Mouse (Mus musculus) liver, postnatal 0 days (tissue): ENCODE measurements at regions not wholly inside any gene's neighbourhood (a gene's known extent, or its start where the extent isn't known, plus 50 kb on each side); places are given as distances from the start of the nearest gene placed in this dataset.

Experiments used
- ATAC-seq: fragments of 200-750 bp; cut with Nextera tagmentation; 2 replicates; pipeline ENCODE4 v1.8.0; 2017; ENCODE audit warnings: mild to moderate bottlenecking, moderate library complexity
- DNase-seq: peaks from one replicate; pipeline ENCODE4 v3.0.0-alpha.2; 2016
- H3K27ac ChIP-seq: fragments of 300-500 bp; sonication (generic); 2 replicates; pipeline ENCODE4 v1.5.1; 2014; ENCODE audit warnings: antibody characterized with exemption, moderate library complexity, mild to moderate bottlenecking, low read depth
- H3K27me3 ChIP-seq: fragments of 300-500 bp; sonication (generic); 2 replicates; pipeline ENCODE4 v1.6.1; 2014; ENCODE audit warnings: low read length, control low read depth, mixed read lengths; ENCODE audit not compliant: insufficient read depth
- H3K36me3 ChIP-seq: fragments of 300-500 bp; sonication (generic); replicated peaks from 2 replicates; pipeline ENCODE4 v1.6.1; 2014; ENCODE audit warnings: mild to moderate bottlenecking, control low read depth, low read length, moderate library complexity, mixed read lengths; ENCODE audit not compliant: insufficient read depth
- H3K4me1 ChIP-seq: fragments of 300-500 bp; sonication (generic); 2 replicates; pipeline ENCODE4 v1.6.1; 2014; ENCODE audit warnings: antibody characterized with exemption, mild to moderate bottlenecking, control low read depth; ENCODE audit not compliant: insufficient read depth
- H3K4me2 ChIP-seq: fragments of 300-500 bp; sonication (generic); 2 replicates; pipeline ENCODE4 v1.6.1; 2014; ENCODE audit warnings: low read depth, mild to moderate bottlenecking, low read length, moderate library complexity, mixed read lengths
- H3K4me3 ChIP-seq: fragments of 300-500 bp; sonication (generic); 2 replicates; pipeline ENCODE4 v1.5.1; 2014; ENCODE audit warnings: low read depth, low read length
- H3K9ac ChIP-seq: fragments of 300-500 bp; sonication (generic); replicated peaks from 2 replicates; pipeline ENCODE4 v1.6.1; 2014; ENCODE audit warnings: mild to moderate bottlenecking, moderate library complexity
- H3K9me3 ChIP-seq: fragments of 300-500 bp; sonication (generic); 2 replicates; pipeline ENCODE4 v1.6.1; 2016; ENCODE audit warnings: mild to moderate bottlenecking, control low read depth, low read length, mixed read lengths
- CTCF ChIP-seq: sonication (generic); IDR thresholded peaks from 2 replicates; pipeline ENCODE4 v1.5.1; 2016; ENCODE audit warnings: antibody characterized with exemption, low read depth
- EP300 ChIP-seq: IDR thresholded peaks from 2 replicates; pipeline ENCODE4 v1.6.1; 2016; ENCODE audit warnings: antibody characterized with exemption, low read depth, mild to moderate bottlenecking
- WGBS: fragments of 180-500 bp; shearing (Covaris S2); extraction: QIAGEN DNeasy Blood & Tissue Kit; methylation state at CpG from one replicate; pipeline ENCODE4 v1.1.7; 2014; ENCODE audit not compliant: insufficient replicate concordance; 5-methylcytosine and 5-hydroxymethylcytosine counted together

GRCm38 (mm10) chr15:43581246-43581645 lies 3447.1 kb downstream of the 9330182O14Rik start:
- Histone ChIP-seq H3K9ac (no peak overlapping the region), H3K27ac (no peak overlapping the region), H3K9me3 (no peaks in the 10 kb centered on the region), H3K4me3 (no peak overlapping the region), H3K27me3 (no peaks in the 10 kb centered on the region), H3K4me2 (no peak overlapping the region), H3K36me3 (no peaks in the 10 kb centered on the region), H3K4me1 (no peaks in the 10 kb centered on the region)
- ATAC-seq (no peak), DNase-seq (no peak)
- no peak for TF ChIP-seq EP300
- TF ChIP-seq CTCF: no peak

GRCm38 (mm10) chr15:43585751-43586150 lies 3451.6 kb downstream of the 9330182O14Rik start:
- Histone ChIP-seq H3K4me2 (no peak overlapping the region), H3K9ac (no peak overlapping the region), H3K27ac (no peak overlapping the region), H3K27me3 (no peaks in the 10 kb centered on the region), H3K4me1 (no peaks in the 10 kb centered on the region), H3K36me3 (no peaks in the 10 kb centered on the region), H3K4me3 (no peak overlapping the region), H3K9me3 (no peaks in the 10 kb centered on the region)
- DNase-seq: no peak
- 65% methylated on average over 4 of the region's 4 CpGs for WGBS
- no peak for TF ChIP-seq EP300
- TF ChIP-seq CTCF: no peak
- no peak for ATAC-seq

DNA sequence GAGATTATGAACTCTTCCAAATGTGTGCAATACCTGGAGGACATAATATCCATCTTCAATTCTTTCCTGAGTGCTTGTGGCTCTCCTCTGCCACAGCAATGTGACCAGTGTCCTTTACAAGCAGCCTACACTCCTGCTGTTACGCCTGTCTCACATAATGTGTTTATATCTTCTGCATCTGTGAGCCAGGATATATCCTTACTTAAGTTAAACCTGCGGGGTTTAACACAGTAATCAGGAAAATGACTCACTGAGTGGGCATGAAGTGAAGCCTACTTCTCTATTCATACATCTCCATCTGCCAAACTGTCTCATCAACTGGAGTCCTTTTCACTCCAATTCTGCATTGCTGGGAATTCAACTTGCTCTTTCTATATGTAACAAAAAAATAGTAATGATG lies 3453.9 kb downstream of the 9330182O14Rik start:
- Histone ChIP-seq H3K4me3 (no peak overlapping the region), H3K27me3 (no peaks in the 10 kb centered on the region), H3K4me1 (no peaks in the 10 kb centered on the region), H3K36me3 (no peaks in the 10 kb centered on the region), H3K27ac (no peak overlapping the region), H3K4me2 (no peak overlapping the region), H3K9me3 (no peaks in the 10 kb centered on the region), H3K9ac (no peak overlapping the region)
- TF ChIP-seq EP300 (no peak), CTCF (no peak)
- no peak for DNase-seq
- 55% methylated on average over 2 of the region's 2 CpGs for WGBS
- ATAC-seq: no peak

- no peaks in the 10 kb centered on the region for H3K9me3 ChIP-seq
- 72% methylated on average over 4 of the region's 4 CpGs for WGBS
- DNase-seq: no peak
Observed at GRCm38 (mm10) chr15:43607700-43608099, 3473.5 kb downstream of the 9330182O14Rik start.

GRCm38 (mm10) chr15:43609901-43610300 lies 3475.7 kb downstream of the 9330182O14Rik start:
- H3K27me3 ChIP-seq: no peaks in the 10 kb centered on the region
- H3K4me2 ChIP-seq: no peak overlapping the region
- no peaks in the 10 kb centered on the region for H3K36me3 ChIP-seq
- no peak overlapping the region for H3K9ac ChIP-seq
- ATAC-seq: no peak
- no peak overlapping the region for H3K27ac ChIP-seq
- TF ChIP-seq EP300: no peak
- TF ChIP-seq CTCF: no peak
- no peak for DNase-seq
- H3K4me1 ChIP-seq: no peaks in the 10 kb centered on the region
- no peaks in the 10 kb centered on the region for H3K9me3 ChIP-seq
- 69% methylated on average over 2 of the region's 2 CpGs for WGBS
- no peak overlapping the region for H3K4me3 ChIP-seq

More at GRCm38 (mm10) chr15:43607700-43608099, 3473.5 kb downstream of the 9330182O14Rik start:
- no peak for ATAC-seq
- Histone ChIP-seq H3K4me3 (no peak overlapping the region), H3K27me3 (no peaks in the 10 kb centered on the region), H3K9ac (no peak overlapping the region), H3K4me2 (no peak overlapping the region), H3K27ac (no peak overlapping the region), H3K4me1 (no peaks in the 10 kb centered on the region), H3K36me3 (no peaks in the 10 kb centered on the region)
- TF ChIP-seq EP300 (no peak), CTCF (no peak)

- no peak for TF ChIP-seq EP300
- TF ChIP-seq CTCF: no peak
- no peaks in the 10 kb centered on the region for H3K27me3 ChIP-seq
- WGBS: 12% methylated on average over 5 of the region's 5 CpGs
Observed at GRCm38 (mm10) chr15:43614004-43614661, 3480.0 kb downstream of the 9330182O14Rik start.

More at GRCm38 (mm10) chr15:43614004-43614661, 3480.0 kb downstream of the 9330182O14Rik start:
- H3K36me3 ChIP-seq: no peaks in the 10 kb centered on the region
- no peak overlapping the region for H3K9ac ChIP-seq
- H3K9me3 ChIP-seq: no peaks in the 10 kb centered on the region
- H3K4me1 ChIP-seq: no peaks in the 10 kb centered on the region
- ATAC-seq: no peak
- H3K4me3 ChIP-seq: no peak overlapping the region
- no peak for DNase-seq
- no peak overlapping the region for H3K27ac ChIP-seq
- H3K4me2 ChIP-seq: no peak overlapping the region
